Mouse (Mus musculus): ENCODE measurements around the gene Ola1. TPM values are rescaled to one million over a fixed set of nuclear protein-coding genes. Genes with fewer than 3 reads are reported as not detected.

Gene Ola1
- polyA plus RNA-seq, 1 experiment from 2014 or later = 99.2 TPM

- no peak for DNase-seq (ENCODE audit: low spot score, missing footprints)
- WGBS = 74% methylated on average over 1 of the region's 1 CpGs
- H3K36me3 ChIP-seq (ENCODE audit: control insufficient read depth, insufficient read depth, low read length) = no peaks in the 10 kb centered on the region
Observed at GRCm38 (mm10) chr2:73127686-73128085, 91.0 kb downstream of the Ola1 start.

GRCm38 (mm10) chr2:73118781-73119180, 99.9 kb downstream of the Ola1 start:
- DNase-seq (ENCODE audit: low spot score, missing footprints) (peak; percentile 53), ATAC-seq (ENCODE audit: low FRiP score) (no peak)
- WGBS = 90% methylated on average over 2 of the region's 2 CpGs

More at GRCm38 (mm10) chr2:73127686-73128085, 91.0 kb downstream of the Ola1 start:
- H3K4me1 ChIP-seq (ENCODE audit: control insufficient read depth, insufficient read depth, low read length) = no peaks in the 10 kb centered on the region
- no peak overlapping the region for H3K4me3 ChIP-seq (ENCODE audit: low read depth, low read length)
- no peaks in the 10 kb centered on the region for H3K27me3 ChIP-seq (ENCODE audit: control insufficient read depth, insufficient read depth, low read length)
- H3K9ac ChIP-seq (ENCODE audit: low read length) = no peak overlapping the region
- no peaks in the 10 kb centered on the region for H3K9me3 ChIP-seq (ENCODE audit: control insufficient read depth, low read length)
- ATAC-seq (ENCODE audit: low FRiP score) = no peak
- no peak overlapping the region for H3K27ac ChIP-seq (ENCODE audit: low read depth, low read length)
- H3K4me2 ChIP-seq = no peak overlapping the region

GRCm38 (mm10) chr2:73107089-73107488, 111.6 kb downstream of the Ola1 start:
- H3K9me3 ChIP-seq (ENCODE audit: control insufficient read depth, low read length) = no peaks in the 10 kb centered on the region
- H3K4me3 ChIP-seq (ENCODE audit: low read depth, low read length) = no peak overlapping the region
- no peak overlapping the region for H3K4me2 ChIP-seq
- DNase-seq (ENCODE audit: low spot score, missing footprints) (no peak), ATAC-seq (ENCODE audit: low FRiP score) (no peak)
- H3K27me3 ChIP-seq (ENCODE audit: control insufficient read depth, insufficient read depth, low read length) = no peaks in the 10 kb centered on the region
- 93% methylated on average over 5 of the region's 5 CpGs for WGBS
- no peak overlapping the region for H3K27ac ChIP-seq (ENCODE audit: low read depth, low read length)
- no peaks in the 10 kb centered on the region for H3K4me1 ChIP-seq (ENCODE audit: control insufficient read depth, insufficient read depth, low read length)
- H3K36me3 ChIP-seq (ENCODE audit: control insufficient read depth, insufficient read depth, low read length) = no peaks in the 10 kb centered on the region
- H3K9ac ChIP-seq (ENCODE audit: low read length) = no peak overlapping the region

More at GRCm38 (mm10) chr2:73118781-73119180, 99.9 kb downstream of the Ola1 start:
- no peak overlapping the region for H3K27ac ChIP-seq (ENCODE audit: low read depth, low read length)
- no peak overlapping the region for H3K4me3 ChIP-seq (ENCODE audit: low read depth, low read length)
- H3K36me3 ChIP-seq (ENCODE audit: control insufficient read depth, insufficient read depth, low read length) = no peaks in the 10 kb centered on the region
- H3K4me1 ChIP-seq (ENCODE audit: control insufficient read depth, insufficient read depth, low read length) = no peaks in the 10 kb centered on the region
- no peaks in the 10 kb centered on the region for H3K9me3 ChIP-seq (ENCODE audit: control insufficient read depth, low read length)
- no peak overlapping the region for H3K9ac ChIP-seq (ENCODE audit: low read length)
- H3K4me2 ChIP-seq = no peak overlapping the region
- no peaks in the 10 kb centered on the region for H3K27me3 ChIP-seq (ENCODE audit: control insufficient read depth, insufficient read depth, low read length)

GRCm38 (mm10) chr2:73096491-73096890, 122.2 kb downstream of the Ola1 start:
- H3K9ac ChIP-seq (ENCODE audit: low read length) = no peak overlapping the region
- H3K4me1 ChIP-seq (ENCODE audit: control insufficient read depth, insufficient read depth, low read length) = peaks cover 4% of the 10 kb centered on the region
- no peaks in the 10 kb centered on the region for H3K9me3 ChIP-seq (ENCODE audit: control insufficient read depth, low read length)
- no peak overlapping the region for H3K4me3 ChIP-seq (ENCODE audit: low read depth, low read length)
- no peaks in the 10 kb centered on the region for H3K27me3 ChIP-seq (ENCODE audit: control insufficient read depth, insufficient read depth, low read length)
- H3K36me3 ChIP-seq (ENCODE audit: control insufficient read depth, insufficient read depth, low read length) = no peaks in the 10 kb centered on the region
- ATAC-seq (ENCODE audit: low FRiP score) (no peak), DNase-seq (ENCODE audit: low spot score, missing footprints) (no peak)
- no peak overlapping the region for H3K4me2 ChIP-seq
- WGBS = 91% methylated on average over 3 of the region's 3 CpGs
- H3K27ac ChIP-seq (ENCODE audit: low read depth, low read length) = no peak overlapping the region

GRCm38 (mm10) chr2:73095300-73095699, 123.4 kb downstream of the Ola1 start:
- DNase-seq (ENCODE audit: low spot score, missing footprints) (no peak), ATAC-seq (ENCODE audit: low FRiP score) (no peak)
- Histone ChIP-seq H3K4me2 (no peak overlapping the region), H3K9ac (ENCODE audit: low read length) (no peak overlapping the region), H3K27ac (ENCODE audit: low read depth, low read length) (no peak overlapping the region), H3K27me3 (ENCODE audit: control insufficient read depth, insufficient read depth, low read length) (no peaks in the 10 kb centered on the region), H3K36me3 (ENCODE audit: control insufficient read depth, insufficient read depth, low read length) (no peaks in the 10 kb centered on the region), H3K4me1 (ENCODE audit: control insufficient read depth, insufficient read depth, low read length) (peaks cover 4% of the 10 kb centered on the region), H3K4me3 (ENCODE audit: low read depth, low read length) (no peak overlapping the region), H3K9me3 (ENCODE audit: control insufficient read depth, low read length) (no peaks in the 10 kb centered on the region)
- 68% methylated on average over 2 of the region's 2 CpGs for WGBS

GRCm38 (mm10) chr2:73093032-73093431, 125.7 kb downstream of the Ola1 start:
- Histone ChIP-seq H3K27me3 (ENCODE audit: control insufficient read depth, insufficient read depth, low read length) (no peaks in the 10 kb centered on the region), H3K36me3 (ENCODE audit: control insufficient read depth, insufficient read depth, low read length) (no peaks in the 10 kb centered on the region), H3K4me3 (ENCODE audit: low read depth, low read length) (no peak overlapping the region), H3K4me2 (no peak overlapping the region), H3K27ac (ENCODE audit: low read depth, low read length) (no peak overlapping the region), H3K9ac (ENCODE audit: low read length) (no peak overlapping the region), H3K4me1 (ENCODE audit: control insufficient read depth, insufficient read depth, low read length) (no peaks in the 10 kb centered on the region), H3K9me3 (ENCODE audit: control insufficient read depth, low read length) (no peaks in the 10 kb centered on the region)
- 81% methylated on average over 6 of the region's 6 CpGs for WGBS
- ATAC-seq (ENCODE audit: low FRiP score) (no peak), DNase-seq (ENCODE audit: low spot score, missing footprints) (no peak)

GRCm38 (mm10) chr2:73091302-73091701, 127.4 kb downstream of the Ola1 start:
- H3K4me1 ChIP-seq (ENCODE audit: control insufficient read depth, insufficient read depth, low read length) = no peaks in the 10 kb centered on the region
- 94% methylated on average over 8 of the region's 8 CpGs for WGBS
- H3K27ac ChIP-seq (ENCODE audit: low read depth, low read length) = no peak overlapping the region
- DNase-seq (ENCODE audit: low spot score, missing footprints) = no peak
- no peak overlapping the region for H3K4me2 ChIP-seq
- no peaks in the 10 kb centered on the region for H3K27me3 ChIP-seq (ENCODE audit: control insufficient read depth, insufficient read depth, low read length)
- no peak overlapping the region for H3K4me3 ChIP-seq (ENCODE audit: low read depth, low read length)
- no peak for ATAC-seq (ENCODE audit: low FRiP score)
- H3K9me3 ChIP-seq (ENCODE audit: control insufficient read depth, low read length) = no peaks in the 10 kb centered on the region
- no peaks in the 10 kb centered on the region for H3K36me3 ChIP-seq (ENCODE audit: control insufficient read depth, insufficient read depth, low read length)
- no peak overlapping the region for H3K9ac ChIP-seq (ENCODE audit: low read length)

- no peak for DNase-seq (ENCODE audit: low spot score, missing footprints)
Observed at GRCm38 (mm10) chr2:73087641-73088040, 131.1 kb downstream of the Ola1 start.

GRCm38 (mm10) chr2:73085669-73086304, 132.9 kb downstream of the Ola1 start:
- peaks cover 7% of the 10 kb centered on the region for H3K4me1 ChIP-seq (ENCODE audit: control insufficient read depth, insufficient read depth, low read length)
- H3K36me3 ChIP-seq (ENCODE audit: control insufficient read depth, insufficient read depth, low read length) = no peaks in the 10 kb centered on the region
- H3K9me3 ChIP-seq (ENCODE audit: control insufficient read depth, low read length) = no peaks in the 10 kb centered on the region
- H3K9ac ChIP-seq (ENCODE audit: low read length) = no peak overlapping the region
- DNase-seq (ENCODE audit: low spot score, missing footprints) (peak; percentile 89), ATAC-seq (ENCODE audit: low FRiP score) (peak; percentile 88)
- peak overlapping the region; percentile 44; the same call in 1 of the 2 replicates for H3K27ac ChIP-seq (ENCODE audit: low read depth, low read length)
- no peak overlapping the region for H3K4me2 ChIP-seq
- no peak overlapping the region for H3K4me3 ChIP-seq (ENCODE audit: low read depth, low read length)
- 17% methylated on average over 8 of the region's 8 CpGs for WGBS
- no peaks in the 10 kb centered on the region for H3K27me3 ChIP-seq (ENCODE audit: control insufficient read depth, insufficient read depth, low read length)

More at GRCm38 (mm10) chr2:73087641-73088040, 131.1 kb downstream of the Ola1 start:
- Histone ChIP-seq H3K9ac (ENCODE audit: low read length) (no peak overlapping the region), H3K4me3 (ENCODE audit: low read depth, low read length) (no peak overlapping the region), H3K27me3 (ENCODE audit: control insufficient read depth, insufficient read depth, low read length) (no peaks in the 10 kb centered on the region), H3K36me3 (ENCODE audit: control insufficient read depth, insufficient read depth, low read length) (no peaks in the 10 kb centered on the region), H3K4me1 (ENCODE audit: control insufficient read depth, insufficient read depth, low read length) (peaks cover 7% of the 10 kb centered on the region), H3K27ac (ENCODE audit: low read depth, low read length) (no peak overlapping the region), H3K9me3 (ENCODE audit: control insufficient read depth, low read length) (no peaks in the 10 kb centered on the region), H3K4me2 (no peak overlapping the region)
- ATAC-seq (ENCODE audit: low FRiP score) = no peak
- 63% methylated on average over 3 of the region's 3 CpGs for WGBS
